Mouse (Mus musculus): ENCODE measurements around the gene Prpsap1.

The Prpsap1 gene

DNA sequence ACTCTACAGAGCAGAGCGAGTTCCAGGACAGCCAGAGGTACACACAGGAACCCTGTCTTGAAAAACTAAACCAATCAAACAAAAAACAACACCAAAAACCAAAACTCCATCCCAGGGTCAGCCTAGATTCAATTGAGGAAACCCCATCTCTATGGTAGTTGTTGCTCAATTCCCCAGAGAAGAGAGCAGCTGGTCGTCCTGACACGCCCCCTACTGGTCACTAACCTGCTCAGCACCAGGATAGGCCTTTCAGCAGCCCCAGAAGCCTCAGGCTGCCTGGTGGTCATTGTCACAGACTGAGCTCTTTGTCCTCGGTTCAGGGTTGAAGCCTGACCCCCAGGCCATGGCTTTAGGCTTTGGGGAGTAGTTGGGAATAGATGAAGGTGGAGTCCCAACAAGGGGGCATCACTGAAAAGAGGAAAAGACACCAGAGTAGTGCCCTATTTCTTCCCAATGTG lies at the start of gene Prpsap1:
Gene Prpsap1 (minus strand): TSS at position 408 of the 458 bp plus-strand sequence.
- in situ Hi-C loops (cut with MboI, MseI), result no loop called here

DNA sequence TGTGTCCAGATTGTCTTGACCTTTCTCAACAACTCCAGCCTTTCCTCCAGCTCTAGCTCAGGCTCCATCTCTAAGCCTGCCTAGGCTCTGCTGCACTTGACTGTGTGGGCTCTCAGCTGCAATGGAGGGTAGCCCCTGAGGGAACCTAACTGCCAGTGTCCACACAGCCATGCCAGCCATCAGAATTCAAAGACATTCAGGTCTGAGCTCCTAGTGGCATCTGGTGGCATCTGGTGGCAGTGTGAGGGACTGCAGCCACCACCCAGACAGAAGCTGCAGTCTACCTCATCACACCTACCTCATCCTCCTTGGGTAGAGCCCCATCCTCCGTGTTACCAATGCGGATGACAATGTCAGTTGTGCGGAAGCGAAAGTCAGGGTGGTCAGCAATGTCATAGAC lies 49.1 kb upstream of the Prpsap1 start:
- in situ Hi-C loops (cut with MboI, MseI), result no loop called here

DNA sequence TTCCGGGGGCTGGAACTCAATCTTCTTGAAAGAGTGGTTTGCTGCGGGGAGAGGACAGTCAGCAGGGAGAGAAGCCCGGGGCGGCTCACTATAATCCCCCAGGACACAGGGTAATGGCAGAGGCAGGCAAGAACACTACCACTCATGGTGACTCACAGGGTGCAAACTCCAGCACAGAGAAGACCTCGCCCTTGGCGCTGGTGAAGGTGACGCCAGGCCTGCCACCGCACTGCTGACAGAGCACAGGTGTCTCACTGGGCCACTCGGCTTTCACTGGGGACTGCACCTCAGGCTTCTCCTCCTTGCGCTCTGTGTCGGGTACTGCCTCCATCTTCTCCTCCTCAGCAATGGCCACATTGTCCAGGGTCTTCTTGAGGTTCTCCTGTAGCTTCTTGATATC lies 47.2 kb upstream of the Prpsap1 start:
- in situ Hi-C loops (cut with MboI, MseI), result no loop called here

DNA sequence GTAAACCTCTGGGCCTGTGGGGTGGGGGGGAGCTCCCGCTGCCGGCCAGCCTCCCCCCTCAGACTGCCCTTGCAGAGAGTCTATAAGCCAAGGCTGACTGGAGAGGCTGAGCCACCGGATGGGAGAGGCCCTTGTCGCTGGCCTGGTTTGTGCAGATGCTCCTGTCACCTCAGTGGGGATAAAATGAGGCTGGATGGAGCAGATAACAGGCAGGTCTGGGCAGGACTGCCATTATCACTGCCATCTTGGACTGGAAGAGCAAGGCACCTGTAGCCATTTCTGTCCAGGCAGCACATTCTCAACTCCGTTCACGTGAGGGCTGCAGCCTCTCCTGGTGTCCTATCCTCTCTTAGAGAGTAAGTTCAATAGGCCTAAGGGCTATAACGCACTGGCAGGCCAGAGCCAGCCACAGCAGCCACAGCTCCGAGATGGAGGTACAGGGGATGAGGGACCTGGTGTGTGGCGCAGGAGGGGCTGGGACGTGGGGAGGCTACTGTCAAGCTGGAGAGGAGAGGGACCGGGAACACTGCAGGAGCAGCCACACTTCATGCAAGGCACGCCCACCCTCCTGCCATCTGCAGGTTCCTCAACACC lies 44.2 kb upstream of the Prpsap1 start:
- in situ Hi-C loops (cut with MboI, MseI), result no loop called here

DNA sequence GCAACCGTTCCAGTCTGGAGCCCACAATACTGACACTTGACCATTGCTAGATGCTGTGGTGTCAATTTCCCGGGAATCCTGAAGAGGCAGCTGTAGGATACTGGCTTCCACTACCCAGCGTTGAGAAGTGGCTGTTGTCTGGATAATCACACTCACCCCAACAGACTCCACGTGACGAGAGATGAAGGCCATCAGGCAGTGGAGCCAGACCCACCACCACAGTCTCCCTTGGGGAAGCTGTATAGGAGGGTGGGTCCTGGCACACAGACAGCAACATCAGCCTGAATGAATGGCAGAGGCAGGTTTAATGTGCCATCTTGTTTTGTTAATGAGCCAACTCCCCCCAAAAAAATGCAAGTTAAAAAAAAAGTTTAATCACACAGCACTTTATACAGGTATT lies 43.4 kb upstream of the Prpsap1 start:
- in situ Hi-C loops (cut with MboI, MseI), result no loop called here

DNA sequence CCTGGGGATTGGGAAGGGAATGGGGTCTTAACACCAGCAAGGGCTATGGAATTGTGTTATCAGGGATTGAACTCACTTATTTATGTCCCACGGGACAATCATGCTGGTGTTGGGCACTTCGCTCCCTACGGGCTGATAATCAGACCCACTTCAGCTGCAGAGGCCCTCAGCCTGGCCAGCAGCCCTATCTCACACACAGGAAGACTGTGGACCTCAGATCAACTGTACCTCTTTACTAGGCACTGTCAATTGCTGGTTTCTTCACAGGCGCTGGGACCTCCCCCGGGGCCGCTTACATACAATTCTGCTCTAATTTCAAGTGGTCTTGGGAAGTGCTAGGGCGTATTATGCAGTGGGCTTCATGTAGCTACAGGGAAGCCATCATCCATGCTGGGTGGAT lies 42.7 kb upstream of the Prpsap1 start:
- in situ Hi-C loops (cut with MboI, MseI), result no loop called here

DNA sequence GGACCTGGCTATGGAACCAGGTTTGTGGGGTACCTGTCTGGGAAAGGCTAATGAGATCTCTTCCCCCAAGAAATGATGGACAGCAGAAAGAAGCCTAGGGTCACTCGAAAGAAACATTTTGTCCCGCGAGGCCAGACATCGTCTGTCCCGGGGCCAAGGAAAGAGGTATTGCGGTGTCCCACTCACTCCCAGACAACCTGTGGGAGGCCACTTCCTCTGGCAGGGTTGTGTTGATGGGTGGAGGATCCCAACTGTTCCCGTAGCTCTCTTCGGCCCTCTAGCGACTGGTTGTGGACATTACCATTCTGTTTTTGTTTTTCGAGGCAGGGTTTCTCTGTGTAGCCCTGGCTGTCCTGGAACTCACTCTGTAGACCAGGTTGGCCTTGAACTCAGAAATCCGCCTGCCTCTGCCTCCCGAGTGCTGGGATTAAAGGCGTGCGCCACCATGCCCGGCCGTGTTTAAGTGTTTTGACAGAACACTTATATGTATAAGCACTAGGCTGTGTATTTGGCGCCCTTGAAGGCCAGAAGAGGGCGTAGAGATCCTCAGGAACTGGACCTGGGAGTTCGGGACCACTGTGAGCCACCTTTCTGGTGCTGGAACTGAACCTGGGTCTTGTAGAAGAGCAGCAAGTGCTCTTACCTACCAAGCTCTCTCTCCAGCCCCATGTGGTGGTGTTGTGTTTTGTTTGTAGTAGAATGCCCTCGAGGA lies 40.3 kb upstream of the Prpsap1 start:
- in situ Hi-C loops (cut with MboI, MseI), result no loop called here

DNA sequence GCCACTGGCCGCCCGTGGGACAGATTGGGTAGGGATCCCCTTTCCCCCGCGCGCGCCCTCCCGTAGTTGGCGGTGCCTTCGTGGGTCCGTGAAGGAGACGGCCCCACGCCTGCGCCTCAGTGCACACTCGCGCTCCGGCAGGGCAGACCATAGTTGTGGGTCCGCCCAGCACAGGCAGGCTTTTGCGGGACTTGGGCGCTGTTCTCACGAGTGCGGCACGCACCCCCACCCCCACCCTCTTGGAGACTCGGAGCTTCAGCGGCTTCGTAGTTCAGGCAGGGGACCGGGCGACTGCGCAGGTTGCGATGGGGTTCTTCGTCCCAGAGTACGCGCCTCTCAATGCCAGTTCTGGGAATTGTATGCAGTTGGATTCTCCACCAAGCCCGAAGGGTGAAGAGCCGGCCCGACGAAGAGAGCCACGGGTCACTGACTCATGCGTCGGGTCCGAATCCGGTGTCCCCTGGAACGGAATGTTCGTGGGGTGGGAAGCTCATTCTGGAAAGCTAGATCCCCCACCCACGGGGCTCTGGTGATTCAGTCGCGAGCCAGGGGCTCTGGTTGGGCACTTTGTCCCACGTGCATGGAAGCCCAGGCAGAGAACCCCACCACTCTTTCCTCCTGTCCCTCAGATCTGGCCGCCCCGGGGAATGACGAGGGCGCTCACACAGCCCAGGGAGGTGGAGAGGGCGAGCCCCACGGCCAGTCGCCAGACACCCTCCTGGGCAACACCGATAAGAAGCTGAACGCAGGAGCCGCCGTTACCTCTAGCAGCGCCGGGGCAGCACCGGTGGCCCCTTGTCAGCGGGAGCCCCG lies 39.5 kb upstream of the Prpsap1 start:
- in situ Hi-C loops (cut with MboI, MseI), result no loop called here

DNA sequence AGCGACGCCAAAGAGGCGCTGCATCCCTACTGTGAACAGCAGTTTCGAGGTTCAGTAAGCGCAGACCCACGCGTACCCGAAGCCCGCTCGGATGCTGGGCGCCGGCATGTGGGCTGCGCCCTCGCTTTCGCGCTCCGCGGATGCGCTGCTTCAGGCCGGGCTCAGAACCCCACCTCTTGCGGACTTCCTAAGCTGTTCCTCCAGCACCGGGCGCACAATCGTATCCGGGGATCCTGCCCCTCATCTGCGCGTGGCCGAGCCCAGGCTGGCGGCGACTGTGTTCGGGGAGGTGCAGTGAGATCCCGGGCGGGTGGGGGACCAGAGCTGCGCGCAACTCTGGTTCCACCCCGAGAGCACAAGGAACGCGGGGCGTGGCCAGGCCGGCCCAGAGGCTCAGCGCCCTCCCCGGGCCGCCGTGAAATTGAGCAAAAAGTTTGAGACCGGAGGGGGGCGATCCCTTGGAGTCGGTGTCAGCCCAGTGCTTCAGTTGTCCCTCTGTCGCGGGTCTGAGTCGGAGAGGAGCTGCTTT lies 38.9 kb upstream of the Prpsap1 start:
- in situ Hi-C loops (cut with MboI, MseI), result no loop called here

DNA sequence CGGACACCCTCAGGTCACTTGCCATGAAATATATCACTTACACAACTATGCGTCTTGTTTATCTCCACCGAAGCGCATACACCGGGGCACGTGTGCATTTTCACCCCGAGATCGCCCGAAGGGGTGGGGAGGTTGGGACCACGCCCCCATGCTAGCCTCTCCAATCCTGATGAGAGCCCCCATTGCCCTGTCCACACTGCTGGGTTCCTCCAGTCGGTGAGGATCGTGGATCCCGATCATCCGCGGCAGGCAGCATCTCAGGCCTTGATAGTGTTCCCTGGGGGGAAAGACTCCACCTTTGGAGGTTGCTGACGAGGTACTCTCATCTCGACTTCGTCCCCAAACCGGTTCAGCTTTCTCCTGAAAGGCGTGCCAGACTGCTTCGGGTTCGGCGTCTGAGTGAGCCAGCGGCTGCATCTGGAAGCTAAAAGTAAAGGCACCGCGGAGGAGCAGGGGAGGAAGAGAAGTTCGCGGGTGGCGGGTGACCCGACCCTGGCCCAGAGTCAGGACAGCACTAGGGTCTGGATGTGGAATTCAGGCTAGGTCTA lies 38.3 kb upstream of the Prpsap1 start:
- in situ Hi-C loops (cut with MboI, MseI), result no loop called here

DNA sequence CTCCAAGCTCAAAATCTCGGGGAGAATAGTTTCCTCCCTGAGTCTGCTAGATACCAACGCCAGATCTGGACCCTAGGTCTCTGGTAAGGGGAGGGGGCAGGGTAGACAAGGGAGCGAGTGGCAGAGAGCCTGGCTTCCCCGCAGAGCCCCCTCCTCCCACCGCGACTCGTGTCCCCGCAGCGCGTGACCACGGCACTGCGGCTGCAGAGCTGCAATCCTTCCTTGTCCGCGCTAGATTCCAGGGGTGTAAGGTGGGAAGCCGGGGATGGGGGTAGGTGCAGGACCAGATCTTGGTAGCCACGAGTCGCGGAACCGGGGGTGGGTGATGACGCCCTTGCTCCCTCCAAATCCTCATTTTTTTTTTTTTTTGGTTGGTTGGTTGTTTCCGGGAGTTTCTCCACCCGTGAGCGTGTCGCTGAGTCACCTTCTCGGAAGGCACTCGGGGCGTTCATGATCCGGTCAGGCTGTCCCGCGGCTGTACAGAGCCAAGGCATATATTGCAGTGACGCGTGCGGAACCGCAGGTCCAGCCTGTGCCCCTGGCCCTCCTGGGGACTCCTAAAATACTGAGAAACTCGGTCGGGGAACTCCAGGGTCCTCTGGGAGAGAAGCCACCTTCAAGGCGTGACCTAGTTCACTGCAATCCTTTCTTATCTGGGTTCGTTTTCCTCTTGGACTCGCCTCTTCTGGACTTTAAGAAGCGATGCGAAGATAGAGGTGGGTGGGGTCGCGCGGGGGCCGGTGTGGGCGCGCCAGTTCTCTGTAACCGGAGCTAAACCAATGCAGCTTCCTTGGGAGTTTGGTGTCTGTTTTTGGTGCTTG lies 37.6 kb upstream of the Prpsap1 start:
- in situ Hi-C loops (cut with MboI, MseI), result no loop called here

DNA sequence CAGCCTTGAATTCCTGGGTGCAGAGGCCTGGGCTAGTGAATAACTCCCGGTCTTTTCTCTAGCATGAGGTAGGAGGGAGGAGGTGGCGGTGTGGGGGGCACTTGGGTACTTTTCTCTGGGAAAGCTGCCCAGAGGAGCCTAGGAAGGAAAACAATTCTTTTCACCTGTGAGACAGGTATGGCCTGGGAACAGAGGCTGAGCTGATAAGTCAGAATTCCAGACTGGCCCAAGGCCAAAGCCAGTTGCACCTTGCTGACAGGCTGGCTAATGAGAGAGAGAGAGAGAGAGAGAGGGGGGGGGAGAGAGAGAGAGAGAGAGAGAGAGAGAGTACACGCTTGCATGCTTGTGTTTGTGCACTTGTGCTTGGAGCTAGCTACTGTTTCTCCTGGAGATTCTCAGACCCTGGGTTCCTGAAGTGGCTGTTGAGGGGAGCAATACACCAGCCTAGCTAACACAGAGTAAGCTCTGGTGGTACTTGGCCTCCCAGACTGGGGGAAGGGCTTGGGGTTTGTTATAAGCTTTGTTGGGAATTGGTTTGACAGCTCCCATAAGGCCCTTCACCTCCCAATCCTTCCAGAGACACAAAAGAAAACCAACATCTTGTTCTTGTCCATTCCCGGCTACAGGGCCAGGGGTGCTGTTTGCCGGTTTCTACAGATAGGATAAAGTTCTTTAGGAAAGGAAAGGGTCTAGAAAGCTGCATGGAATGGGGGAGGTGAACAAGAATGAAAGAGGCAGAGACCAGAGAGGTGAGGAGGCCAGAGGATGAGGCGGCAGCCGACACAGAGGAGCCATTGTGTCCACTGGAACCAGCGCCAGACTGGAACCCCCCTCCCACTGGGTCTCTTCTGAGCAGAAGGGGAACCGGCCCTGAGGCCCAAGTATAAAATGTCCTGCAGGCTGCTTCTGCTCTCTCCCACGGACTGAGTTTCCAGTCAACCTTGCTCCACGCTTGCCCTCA lies 36.5 kb upstream of the Prpsap1 start, which contains the start of gene Sphk1:
Gene Sphk1 (plus strand): TSS at position 739 of the 961 bp plus-strand sequence.
- in situ Hi-C loops (cut with MboI, MseI), result no loop called here

DNA sequence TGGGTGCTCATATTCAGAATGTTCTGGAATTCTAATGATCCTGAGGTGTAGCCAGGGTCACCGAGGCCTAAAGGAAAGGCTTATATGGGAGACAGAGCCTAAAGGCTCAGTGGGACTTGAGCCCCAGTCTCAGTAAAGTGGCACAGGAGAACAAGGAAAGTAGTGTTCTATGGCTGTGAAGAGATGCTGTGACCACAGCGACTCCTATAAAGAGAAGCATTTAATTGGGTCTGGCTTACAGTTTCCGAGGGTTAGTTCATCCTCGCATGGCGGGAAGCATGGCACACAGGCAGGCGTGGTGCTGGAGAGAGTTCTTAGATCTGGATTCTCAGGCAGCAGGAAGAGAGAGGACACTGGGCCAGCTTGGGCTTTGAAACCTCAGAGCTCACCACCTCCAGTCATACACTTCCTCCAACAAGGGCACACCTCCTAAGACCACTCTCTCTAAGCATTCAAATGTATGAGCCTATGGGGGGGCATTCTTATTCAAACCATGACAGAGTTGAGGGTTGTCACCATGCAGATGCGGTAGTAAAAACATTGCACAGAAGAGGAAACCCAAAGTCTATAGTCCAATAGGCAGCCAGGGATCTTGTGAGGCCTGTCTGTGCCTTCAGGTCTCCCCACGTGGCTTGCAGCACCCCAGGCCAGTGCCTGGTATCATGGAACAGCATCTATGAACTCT lies 34.8 kb upstream of the Prpsap1 start:
- in situ Hi-C loops (cut with MboI, MseI), result no loop called here

DNA sequence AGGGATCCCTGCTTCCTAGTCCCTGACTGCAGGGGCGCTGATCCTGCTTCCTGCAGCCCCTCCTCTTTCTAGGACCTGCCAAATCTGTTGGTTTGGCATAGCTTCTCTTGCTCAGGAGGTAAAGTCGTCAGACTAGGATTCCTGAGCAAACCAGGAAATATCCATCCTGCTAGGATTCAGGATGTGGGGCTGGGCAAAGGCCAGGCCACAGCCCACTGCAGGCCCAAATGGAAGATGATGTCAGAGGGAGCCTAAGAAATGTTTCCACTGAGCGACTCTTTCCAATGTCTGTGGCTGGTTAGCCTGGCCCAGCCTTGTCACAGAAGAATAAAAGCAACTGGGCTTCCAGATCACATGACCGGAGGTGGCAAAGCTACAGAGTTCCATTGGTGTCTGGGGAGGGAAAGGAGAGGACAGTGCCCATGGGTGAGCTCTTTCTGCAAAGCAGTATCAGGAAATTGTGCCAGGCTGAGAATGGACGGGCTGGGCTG lies 29.7 kb upstream of the Prpsap1 start:
- in situ Hi-C loops (cut with MboI, MseI), result no loop called here

DNA sequence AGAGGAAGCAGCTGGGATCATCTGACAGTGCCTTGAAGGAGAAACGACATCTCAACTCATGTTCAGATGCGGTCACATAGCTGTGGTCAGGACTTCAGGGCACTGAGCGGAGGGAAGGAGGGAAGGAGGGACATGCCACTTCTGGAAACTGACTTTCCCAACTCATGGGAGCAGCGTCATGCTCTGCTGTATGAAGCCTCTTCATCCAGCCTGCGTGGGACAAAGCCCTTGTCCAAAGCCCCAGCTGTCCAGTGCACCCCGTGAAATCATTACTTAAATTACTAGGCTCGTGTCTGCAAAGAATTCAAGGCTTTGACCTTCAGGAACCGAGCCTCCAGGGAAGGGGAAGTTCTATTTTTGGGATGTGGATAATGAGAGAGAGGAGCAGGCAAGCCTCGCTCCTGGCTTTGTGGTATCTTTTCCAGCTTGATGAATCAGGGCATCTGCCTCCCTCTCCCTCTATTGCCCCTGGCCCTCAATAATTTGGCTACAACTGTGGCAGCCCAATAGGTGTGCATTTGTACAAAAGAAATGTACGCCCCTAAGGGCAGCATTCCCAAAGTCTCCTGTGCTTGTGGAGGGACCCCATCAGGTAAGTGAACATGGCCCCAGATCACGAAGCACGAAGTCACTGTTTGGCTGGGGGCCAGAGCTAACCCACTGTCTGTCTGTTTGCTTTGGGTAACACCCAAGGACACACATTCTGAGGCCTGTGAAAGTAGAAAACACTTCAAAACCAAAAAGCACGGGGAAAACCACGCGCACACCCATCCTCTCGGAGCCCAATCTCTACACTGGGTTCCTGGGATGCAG lies 29.1 kb upstream of the Prpsap1 start:
- in situ Hi-C loops (cut with MboI, MseI), result no loop called here

DNA sequence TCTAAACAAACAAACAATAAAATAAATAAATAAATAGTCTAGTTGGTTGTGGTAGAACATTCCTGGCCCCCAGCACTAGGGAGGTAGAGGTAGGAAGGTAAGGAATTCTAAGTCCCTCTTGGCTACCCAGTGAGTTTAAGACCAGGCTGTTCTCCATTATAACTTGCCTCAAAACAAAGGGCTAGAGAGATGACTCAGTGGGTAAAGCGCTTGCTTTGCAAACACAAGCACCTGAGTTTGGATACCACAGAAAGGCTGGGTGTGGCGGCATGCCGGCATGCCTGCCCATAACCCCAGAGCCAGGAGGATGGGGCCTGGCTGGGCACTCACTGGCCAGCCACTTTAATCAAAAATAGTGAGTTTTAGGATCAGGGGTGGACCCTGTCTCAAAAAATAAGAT lies 28.0 kb upstream of the Prpsap1 start:
- in situ Hi-C loops (cut with MboI, MseI), result no loop called here

DNA sequence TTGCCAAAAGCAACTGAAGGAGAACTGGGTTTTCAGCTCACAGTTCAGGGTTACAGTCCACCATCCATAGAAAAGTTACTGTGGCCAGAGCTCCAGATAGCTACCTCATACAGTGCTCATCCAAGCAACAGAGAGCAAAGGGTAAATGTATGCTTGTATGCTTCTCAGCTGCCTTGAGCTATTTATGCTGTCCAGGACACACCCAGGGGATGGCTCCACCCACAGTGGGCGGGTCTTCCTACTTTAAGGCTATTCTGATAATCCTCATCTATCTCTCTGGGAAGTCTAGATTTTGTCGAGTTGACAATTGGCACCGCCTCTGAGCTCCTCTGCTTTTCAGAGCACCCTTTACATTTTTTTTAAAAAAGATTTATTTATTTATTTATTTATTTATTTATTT lies 27.1 kb upstream of the Prpsap1 start:
- in situ Hi-C loops (cut with MboI, MseI), result no loop called here

DNA sequence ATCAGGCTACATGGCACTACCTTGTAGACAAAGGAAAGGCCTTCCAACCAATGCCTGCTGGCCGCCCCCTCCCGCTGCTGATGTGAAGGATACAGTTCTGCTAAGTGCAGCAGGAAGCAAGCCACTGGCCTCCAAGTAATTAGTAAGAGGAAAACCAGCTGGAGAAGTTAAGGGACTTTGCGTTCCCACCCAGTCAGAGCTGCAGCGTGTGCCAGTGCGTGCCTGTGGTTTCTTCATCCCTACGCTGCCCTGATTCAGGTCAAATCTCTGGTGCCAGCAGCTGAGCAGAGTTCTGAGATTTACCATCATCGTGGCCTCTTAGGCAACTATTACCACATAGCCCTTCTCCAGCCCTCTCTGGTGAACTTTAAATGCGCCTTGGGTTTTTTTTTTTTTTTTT lies 24.5 kb upstream of the Prpsap1 start:
- in situ Hi-C loops (cut with MboI, MseI), result no loop called here
